Mouse (Mus musculus) embryonic facial prominence, embryonic 14.5 days (tissue): Measurements from ENCODE around the gene Igflr1. TPM values are rescaled to one million over a fixed set of nuclear protein-coding genes. Genes with fewer than 3 reads are reported as not detected.

Experiments used
- ATAC-seq: fragments of 200-750 bp; cut with Nextera tagmentation; 2 replicates; pipeline ENCODE4 v1.8.0; 2017; ENCODE audit warnings: low read depth, moderate number of reproducible peaks, moderate TSS enrichment
- DNase-seq: peaks from one replicate; pipeline ENCODE4 v3.0.0-alpha.2; 2015; ENCODE audit warnings: low spot score
- H3K27ac ChIP-seq: fragments of 300-500 bp; sonication (generic); replicated peaks from 2 replicates; pipeline ENCODE4 v1.5.1; 2014; ENCODE audit warnings: low read depth, mild to moderate bottlenecking, low read length, moderate library complexity
- H3K27me3 ChIP-seq: fragments of 300-500 bp; sonication (generic); replicated peaks from 2 replicates; pipeline ENCODE4 v1.6.1; 2014; ENCODE audit warnings: low read length; ENCODE audit not compliant: control insufficient read depth, insufficient read depth
- H3K36me3 ChIP-seq: fragments of 300-500 bp; sonication (generic); 2 replicates; pipeline ENCODE4 v1.6.1; 2014; ENCODE audit warnings: low read length, mixed read lengths; ENCODE audit not compliant: control insufficient read depth, insufficient read depth
- H3K4me1 ChIP-seq: fragments of 300-500 bp; sonication (generic); 2 replicates; pipeline ENCODE4 v1.6.1; 2014; ENCODE audit warnings: antibody characterized with exemption, low read length; ENCODE audit not compliant: control insufficient read depth, insufficient read depth
- H3K4me2 ChIP-seq: fragments of 300-500 bp; sonication (generic); 2 replicates; pipeline ENCODE4 v1.6.1; 2014; ENCODE audit warnings: low read depth, mild to moderate bottlenecking, low read length, moderate library complexity, mixed read lengths
- H3K4me3 ChIP-seq: fragments of 300-500 bp; sonication (generic); 2 replicates; pipeline ENCODE4 v1.5.1; 2014; ENCODE audit warnings: low read depth, mild to moderate bottlenecking, low read length
- H3K9ac ChIP-seq: fragments of 300-500 bp; sonication (generic); 2 replicates; pipeline ENCODE4 v1.6.1; 2014; ENCODE audit warnings: low read depth, mild to moderate bottlenecking, low read length, moderate library complexity, mixed read lengths
- H3K9me3 ChIP-seq: fragments of 300-500 bp; sonication (generic); 2 replicates; pipeline ENCODE4 v1.6.1; 2016; ENCODE audit warnings: low read length; ENCODE audit not compliant: control insufficient read depth
- WGBS: fragments of 180-500 bp; shearing (Covaris S2); extraction: QIAGEN DNeasy Blood & Tissue Kit; methylation state at CpG from one replicate; pipeline ENCODE4 v1.1.7; 2014; 5-methylcytosine and 5-hydroxymethylcytosine counted together
- polyA plus RNA-seq: library from polyadenylated mRNA; unstranded; fragments of >200 nt; fragmentation: Nextera tagmentation; extraction: Ambion mirVana; gene quantifications from 2 replicates; pipeline ENCODE4 v1.2.1, GENCODE M21; 2014

Gene Igflr1
- polyA plus RNA-seq, 1 experiment from 2014 or later, result 2.1 TPM

DNA sequence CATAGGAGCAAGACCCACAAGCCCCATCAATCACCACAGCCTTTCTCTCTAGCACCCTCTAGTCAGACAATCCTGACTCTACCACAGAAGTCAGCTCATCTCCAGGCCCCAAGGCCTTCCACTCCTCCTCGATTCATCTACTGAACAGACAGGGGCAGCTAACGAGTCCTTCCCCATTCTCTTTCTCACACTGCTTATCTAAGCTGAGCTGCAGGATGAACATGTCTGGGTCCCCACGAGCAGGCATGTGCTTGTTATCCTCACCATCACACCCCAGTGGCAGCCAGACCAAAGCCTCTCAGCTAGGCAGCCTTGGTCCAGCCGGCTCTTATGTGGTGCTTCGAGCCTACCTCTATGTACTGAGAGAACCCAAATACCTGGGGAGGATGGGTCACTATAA lies 7.2 kb downstream of the Igflr1 start:
- DNase-seq, result no peak
- H3K4me1 ChIP-seq, result no peaks in the 10 kb centered on the region
- H3K4me3 ChIP-seq, result no peak overlapping the region
- no peak overlapping the region for H3K9ac ChIP-seq
- H3K9me3 ChIP-seq, result no peaks in the 10 kb centered on the region
- no peaks in the 10 kb centered on the region for H3K27me3 ChIP-seq
- H3K36me3 ChIP-seq, result peaks cover 97% of the 10 kb centered on the region
- 89% methylated on average over 5 of the region's 5 CpGs for WGBS
- ATAC-seq, result no peak
- H3K27ac ChIP-seq, result no peak overlapping the region
- no peak overlapping the region for H3K4me2 ChIP-seq

DNA sequence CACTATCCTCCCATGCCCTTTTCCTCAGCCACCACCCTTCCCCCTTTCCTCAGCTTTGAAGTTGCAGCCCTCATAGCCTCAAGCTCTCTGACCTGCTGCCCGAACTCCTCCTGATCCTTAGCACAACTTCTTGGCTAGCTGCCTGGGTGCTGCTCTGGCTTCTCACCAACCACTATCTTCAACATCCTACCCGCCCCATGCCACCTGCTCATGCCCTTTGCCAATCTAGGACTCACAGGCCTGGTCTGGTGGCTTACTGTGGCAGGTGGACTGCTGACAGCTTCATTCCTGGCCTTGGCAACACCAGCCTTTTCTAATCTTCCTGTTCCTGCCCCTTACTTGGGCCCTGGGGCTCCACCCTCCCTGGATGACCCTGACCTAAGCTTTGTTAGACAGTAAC lies 7.7 kb downstream of the Igflr1 start:
- peaks cover 100% of the 10 kb centered on the region for H3K36me3 ChIP-seq
- 84% methylated on average over 2 of the region's 2 CpGs for WGBS

DNA sequence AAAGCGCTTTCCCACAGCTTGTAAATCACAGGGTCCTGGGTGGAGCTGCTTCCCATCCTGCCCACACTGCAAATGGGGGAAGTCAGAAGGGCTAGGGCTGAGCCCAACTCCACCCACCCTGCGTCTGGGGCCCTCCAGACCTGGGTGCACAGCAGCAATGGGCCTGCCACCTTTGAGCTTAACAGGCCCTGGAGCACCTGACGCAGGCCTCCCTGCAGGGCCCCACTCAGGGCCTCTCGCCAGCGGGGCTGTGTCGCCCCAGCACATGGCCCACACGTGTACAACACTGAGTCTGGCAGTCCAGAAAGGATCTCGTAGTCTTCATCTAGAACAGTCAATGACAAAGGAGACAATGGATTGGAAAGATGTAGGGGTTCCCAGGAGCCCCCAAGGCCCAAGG lies 14.7 kb downstream of the Igflr1 start:
- Histone ChIP-seq H3K4me2 (no peak overlapping the region), H3K9ac (no peak overlapping the region), H3K27me3 (no peaks in the 10 kb centered on the region), H3K36me3 (peaks cover 100% of the 10 kb centered on the region), H3K4me3 (no peak overlapping the region), H3K4me1 (no peaks in the 10 kb centered on the region), H3K9me3 (no peaks in the 10 kb centered on the region), H3K27ac (no peak overlapping the region)
- no peak for ATAC-seq
- WGBS, result 87% methylated on average over 8 of the region's 8 CpGs
- DNase-seq, result no peak

More for the DNA sequence above, 7.7 kb downstream of the Igflr1 start:
- H3K9ac ChIP-seq, result no peak overlapping the region
- H3K4me1 ChIP-seq, result no peaks in the 10 kb centered on the region
- H3K4me3 ChIP-seq, result no peak overlapping the region
- no peaks in the 10 kb centered on the region for H3K9me3 ChIP-seq
- no peaks in the 10 kb centered on the region for H3K27me3 ChIP-seq
- no peak overlapping the region for H3K27ac ChIP-seq
- no peak overlapping the region for H3K4me2 ChIP-seq
- ATAC-seq (no peak), DNase-seq (no peak)

DNA sequence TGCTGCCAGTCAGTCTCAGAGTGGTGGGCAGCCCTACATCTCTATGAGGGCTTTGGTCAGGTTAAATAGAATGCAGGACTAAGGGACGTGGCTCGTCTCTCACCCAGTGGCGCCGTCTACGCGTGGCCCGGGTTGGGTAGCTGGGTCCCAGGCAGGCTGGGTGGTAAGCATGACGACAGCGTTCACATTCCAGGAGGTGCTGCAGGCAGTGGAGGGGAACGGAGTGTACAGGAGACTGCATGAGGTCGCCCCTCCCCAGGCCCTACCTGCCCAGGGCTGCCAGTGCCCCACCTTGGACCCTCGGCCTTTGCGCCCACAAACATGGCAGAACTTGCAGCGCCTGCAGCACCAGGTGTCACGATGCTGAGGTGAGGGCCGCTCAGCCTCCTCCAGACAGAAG lies 16.3 kb downstream of the Igflr1 start:
- ATAC-seq (no peak), DNase-seq (no peak)
- Histone ChIP-seq H3K4me2 (no peak overlapping the region), H3K4me3 (no peak overlapping the region), H3K9me3 (no peaks in the 10 kb centered on the region), H3K27ac (no peak overlapping the region), H3K4me1 (no peaks in the 10 kb centered on the region), H3K27me3 (no peaks in the 10 kb centered on the region), H3K36me3 (peaks cover 100% of the 10 kb centered on the region), H3K9ac (no peak overlapping the region)
- 95% methylated on average over 16 of the region's 16 CpGs for WGBS

DNA sequence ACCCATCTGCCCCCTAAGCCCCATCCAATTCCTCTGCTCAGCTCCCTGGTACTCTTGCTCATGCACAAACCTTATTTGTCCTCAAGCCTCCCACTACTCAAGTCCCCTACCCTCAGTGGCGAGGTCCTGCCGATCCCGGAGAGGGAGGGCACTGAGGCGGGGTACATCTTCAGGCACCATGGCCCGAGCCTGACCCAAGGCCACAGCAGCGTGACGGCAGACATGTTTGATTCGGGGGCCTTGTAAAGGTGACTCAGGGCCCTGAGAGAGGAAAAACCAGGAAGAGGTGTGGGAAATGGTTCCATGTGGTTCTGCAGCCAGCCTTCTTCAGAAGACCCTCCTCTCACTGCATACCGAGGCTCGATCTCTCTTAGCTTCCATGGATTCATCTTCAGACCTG lies 19.1 kb downstream of the Igflr1 start:
- no peak overlapping the region for H3K4me3 ChIP-seq
- ATAC-seq (no peak), DNase-seq (no peak)
- no peaks in the 10 kb centered on the region for H3K27me3 ChIP-seq
- H3K27ac ChIP-seq, result no peak overlapping the region
- 95% methylated on average over 10 of the region's 10 CpGs for WGBS
- H3K4me1 ChIP-seq, result peaks cover 7% of the 10 kb centered on the region; the same call in 1 of the 2 replicates
- no peak overlapping the region for H3K4me2 ChIP-seq
- H3K9me3 ChIP-seq, result no peaks in the 10 kb centered on the region
- H3K9ac ChIP-seq, result no peak overlapping the region
- peaks cover 74% of the 10 kb centered on the region for H3K36me3 ChIP-seq

DNA sequence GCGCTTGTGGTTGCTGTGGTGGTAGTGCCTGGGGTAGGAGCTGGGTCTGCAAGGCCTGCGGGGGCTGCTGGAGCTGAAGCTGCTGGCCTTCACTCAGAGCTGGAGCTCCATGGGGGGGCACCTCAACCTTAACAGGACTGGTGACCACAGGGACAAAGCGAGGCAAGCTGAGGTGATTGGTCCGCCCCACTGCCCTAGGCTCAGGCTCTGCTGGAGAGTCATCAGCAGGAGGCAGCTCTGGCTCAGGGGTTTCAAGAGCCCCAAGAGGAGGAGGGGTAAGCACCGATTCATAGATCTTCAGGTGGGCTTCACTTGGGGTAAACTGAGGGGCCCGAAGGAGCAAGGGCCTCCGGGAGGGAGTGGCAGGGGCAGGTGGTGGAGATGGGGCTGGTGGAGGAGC lies 19.9 kb downstream of the Igflr1 start:
- Histone ChIP-seq H3K27me3 (no peaks in the 10 kb centered on the region), H3K27ac (no peak overlapping the region), H3K4me2 (no peak overlapping the region), H3K9me3 (no peaks in the 10 kb centered on the region), H3K4me3 (no peak overlapping the region), H3K36me3 (peaks cover 66% of the 10 kb centered on the region), H3K9ac (no peak overlapping the region), H3K4me1 (peaks cover 7% of the 10 kb centered on the region; the same call in 1 of the 2 replicates)
- ATAC-seq (no peak), DNase-seq (no peak)
- 96% methylated on average over 7 of the region's 7 CpGs for WGBS

DNA sequence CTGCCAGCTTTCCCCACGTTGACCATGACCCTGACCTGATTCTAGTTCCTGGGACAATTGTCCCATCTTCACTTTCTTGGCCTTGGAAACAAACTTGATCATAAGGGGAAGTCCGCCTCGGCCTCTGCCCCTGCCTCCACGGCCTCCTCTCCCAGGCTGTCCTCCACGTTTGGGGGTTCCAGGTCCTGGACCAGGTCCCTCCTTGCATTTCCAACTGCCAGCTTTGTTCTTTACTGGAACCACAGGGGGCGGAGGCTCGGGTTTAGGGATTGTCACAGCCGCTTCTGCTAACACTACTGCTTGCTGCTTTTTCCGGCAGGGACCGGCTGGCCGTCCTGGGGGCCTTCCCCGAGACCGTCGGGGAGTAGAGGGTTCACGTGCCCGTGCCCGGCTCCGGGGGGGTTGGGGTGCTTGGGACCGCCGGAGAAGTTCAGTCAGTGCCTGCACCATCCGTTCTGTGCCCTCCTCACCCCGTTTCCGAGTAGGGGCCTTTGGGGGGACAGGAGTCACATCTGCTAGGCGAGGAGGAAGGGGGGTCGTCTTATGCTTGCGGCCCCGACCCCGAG lies 21.3 kb downstream of the Igflr1 start:
- H3K4me3 ChIP-seq, result peak overlapping the region; percentile 94
- no peak overlapping the region for H3K27ac ChIP-seq
- H3K36me3 ChIP-seq, result peaks cover 52% of the 10 kb centered on the region
- no peaks in the 10 kb centered on the region for H3K27me3 ChIP-seq
- no peak overlapping the region for H3K4me2 ChIP-seq
- DNase-seq (no peak), ATAC-seq (no peak)
- 91% methylated on average over 28 of the region's 28 CpGs for WGBS
- H3K4me1 ChIP-seq, result peaks cover 7% of the 10 kb centered on the region; the same call in 1 of the 2 replicates
- peak overlapping the region; percentile 96; the same call in 1 of the 2 replicates for H3K9ac ChIP-seq
- H3K9me3 ChIP-seq, result no peaks in the 10 kb centered on the region

DNA sequence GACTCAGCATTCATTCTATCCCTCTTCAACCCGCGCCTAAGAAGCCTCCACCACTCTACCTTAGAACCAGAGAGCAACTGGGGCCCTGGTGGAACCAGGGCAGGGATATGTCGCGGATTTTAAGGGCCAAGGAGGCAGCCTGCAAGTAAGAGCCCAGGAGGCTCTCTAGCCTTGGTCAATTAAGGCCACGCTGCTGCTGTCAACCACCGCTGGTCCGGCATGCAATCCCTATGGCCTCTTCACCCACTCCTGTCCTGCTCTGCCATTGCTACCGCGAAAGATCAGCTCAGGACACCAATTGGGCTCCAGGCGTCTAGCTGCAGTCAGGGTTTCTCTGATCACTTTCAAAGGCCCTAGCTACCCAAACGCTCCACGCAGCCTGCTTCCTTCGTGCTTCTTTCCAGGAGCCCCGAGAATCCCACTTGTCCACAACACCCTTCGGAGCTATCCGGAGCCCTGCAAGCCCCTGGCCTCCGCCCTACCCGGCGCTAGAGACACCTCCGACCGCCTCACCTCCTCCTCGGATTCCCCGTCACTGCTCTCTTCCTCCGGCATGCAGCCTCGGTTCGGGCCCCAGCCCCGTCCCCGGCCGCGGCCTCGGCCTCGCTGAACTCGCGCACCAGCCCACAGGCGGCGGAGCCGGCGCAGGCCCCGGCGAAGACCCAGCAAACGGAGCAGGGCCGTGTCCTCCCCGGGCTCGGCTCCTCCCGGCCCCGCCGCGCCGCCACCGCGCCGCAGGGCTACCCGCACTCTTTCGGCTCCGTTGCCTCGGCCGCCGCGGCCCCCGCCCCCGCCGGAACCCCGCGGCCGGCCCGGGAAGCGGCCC lies 22.8 kb downstream of the Igflr1 start:
- ATAC-seq (peak; percentile 13), DNase-seq (peak; percentile 14)
- Histone ChIP-seq H3K36me3 (peaks cover 37% of the 10 kb centered on the region), H3K4me1 (peaks cover 7% of the 10 kb centered on the region; the same call in 1 of the 2 replicates), H3K9me3 (no peaks in the 10 kb centered on the region), H3K9ac (peak overlapping the region; percentile 96), H3K4me3 (peak overlapping the region; percentile 94), H3K27me3 (no peaks in the 10 kb centered on the region), H3K27ac (peak overlapping the region; percentile 89), H3K4me2 (peak overlapping the region; percentile 96)
- 0% methylated on average over 30 of the region's 67 CpGs for WGBS
